Mouse (Mus musculus) naive thymus-derived CD4-positive, alpha-beta T cell, adult 2 months (primary cell): ENCODE measurements around the gene Pnmal1.

Experiments
- DNase-seq: peaks from one replicate; pipeline ENCODE4 v3.0.0-alpha.2; 2011; ENCODE audit warnings: low read depth

Pnmal1 gene

DNA sequence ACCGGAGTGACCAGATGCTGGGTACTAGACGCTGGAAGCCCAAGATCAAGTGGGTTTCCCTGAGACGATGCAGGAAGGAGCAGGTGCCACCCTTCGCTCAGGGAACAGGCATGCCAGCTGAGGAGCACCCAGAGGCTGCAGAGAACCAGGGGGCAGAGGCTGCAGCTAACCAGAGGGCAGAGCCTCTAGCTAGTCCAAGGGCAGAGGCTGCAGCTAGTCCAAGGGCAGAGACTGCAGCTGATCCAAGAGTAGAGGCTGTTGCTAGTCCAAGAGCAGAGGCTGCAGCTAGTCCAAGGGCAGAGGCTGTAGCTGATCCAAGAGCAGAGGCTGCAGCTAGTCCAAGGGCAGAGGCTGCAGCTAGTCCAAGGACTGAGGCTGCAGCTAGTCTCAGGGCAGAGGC is 35.9 kb downstream of the Pnmal1 start:
- no peak for DNase-seq

DNA sequence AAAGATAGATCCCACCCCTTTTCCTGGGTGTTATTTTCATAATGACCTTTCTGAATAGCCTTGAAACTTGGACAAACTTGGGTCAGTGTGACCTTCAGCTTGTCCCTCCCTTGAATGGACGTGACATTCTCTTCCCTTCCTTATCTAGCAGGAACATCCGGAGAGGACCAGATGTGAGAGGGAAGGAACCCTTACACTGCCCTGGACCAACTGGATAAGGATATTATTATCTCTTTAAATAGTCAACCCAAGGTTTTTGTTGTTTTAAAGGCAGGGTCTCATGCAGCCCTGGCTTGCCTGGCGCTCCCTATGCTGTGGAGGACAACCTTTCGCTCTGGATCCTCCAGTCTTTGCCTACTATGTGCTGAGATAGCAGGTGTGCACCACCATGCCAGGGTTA is 39.8 kb downstream of the Pnmal1 start:
- DNase-seq, result no peak

DNA sequence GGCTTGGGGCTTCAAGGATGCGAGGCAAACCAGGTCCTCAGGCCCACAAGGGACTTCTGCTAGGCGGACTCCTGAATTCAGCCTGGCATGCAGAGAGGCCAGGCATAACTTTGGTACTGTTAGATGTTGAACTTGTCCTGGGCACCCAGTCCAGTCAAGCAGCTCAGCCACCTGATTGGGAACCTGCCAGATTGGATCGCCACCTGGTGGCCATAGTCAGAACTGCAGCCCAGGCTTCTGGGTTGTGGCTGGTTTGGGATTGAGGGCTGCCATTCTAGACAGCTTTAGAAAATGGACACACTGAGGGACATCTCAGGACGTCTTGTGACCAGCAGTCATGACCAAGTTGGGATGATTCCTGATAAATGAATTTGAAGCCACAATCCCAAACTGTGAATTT is 40.2 kb downstream of the Pnmal1 start:
- DNase-seq, result peak; percentile 88

DNA sequence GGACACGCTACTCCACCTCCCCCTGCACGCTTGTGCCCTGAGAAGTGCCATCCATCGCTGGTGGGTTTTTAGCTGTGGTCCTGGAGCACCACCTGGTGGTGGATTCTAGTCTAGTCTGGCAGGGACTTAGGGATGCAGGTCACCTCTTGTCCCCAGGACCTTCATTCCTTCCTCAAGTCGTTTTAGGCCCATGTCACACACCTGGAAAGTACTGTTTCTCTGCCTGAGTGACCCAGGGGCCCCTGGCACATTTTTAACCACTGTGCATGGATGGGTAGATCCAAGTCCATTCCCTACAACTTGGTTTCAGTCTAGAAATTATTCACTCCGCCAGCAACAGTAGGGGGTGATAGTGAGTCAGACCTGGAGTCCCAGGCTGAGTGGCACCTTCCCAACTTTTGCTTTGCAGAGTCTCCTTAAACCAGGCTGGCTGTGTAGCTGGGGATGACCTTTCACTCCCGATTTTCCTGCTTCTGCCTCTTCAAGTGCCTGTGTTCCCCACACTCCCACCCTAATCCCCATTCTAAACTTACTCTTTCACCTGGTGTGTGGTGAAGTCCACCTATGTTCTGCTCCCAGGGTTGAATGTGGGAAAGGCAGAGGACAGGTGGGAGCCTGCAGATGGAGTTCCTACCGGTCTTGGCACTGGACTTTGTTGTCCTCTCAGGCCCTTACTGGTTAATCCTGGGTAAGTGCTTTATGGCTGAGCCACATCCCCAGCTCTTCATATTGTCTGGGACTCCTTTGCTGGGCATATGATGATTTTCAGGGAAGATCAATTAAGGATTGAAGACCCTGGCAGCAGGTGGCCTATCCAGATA is 43.1 kb downstream of the Pnmal1 start:
- DNase-seq, result peak; percentile 94

DNA sequence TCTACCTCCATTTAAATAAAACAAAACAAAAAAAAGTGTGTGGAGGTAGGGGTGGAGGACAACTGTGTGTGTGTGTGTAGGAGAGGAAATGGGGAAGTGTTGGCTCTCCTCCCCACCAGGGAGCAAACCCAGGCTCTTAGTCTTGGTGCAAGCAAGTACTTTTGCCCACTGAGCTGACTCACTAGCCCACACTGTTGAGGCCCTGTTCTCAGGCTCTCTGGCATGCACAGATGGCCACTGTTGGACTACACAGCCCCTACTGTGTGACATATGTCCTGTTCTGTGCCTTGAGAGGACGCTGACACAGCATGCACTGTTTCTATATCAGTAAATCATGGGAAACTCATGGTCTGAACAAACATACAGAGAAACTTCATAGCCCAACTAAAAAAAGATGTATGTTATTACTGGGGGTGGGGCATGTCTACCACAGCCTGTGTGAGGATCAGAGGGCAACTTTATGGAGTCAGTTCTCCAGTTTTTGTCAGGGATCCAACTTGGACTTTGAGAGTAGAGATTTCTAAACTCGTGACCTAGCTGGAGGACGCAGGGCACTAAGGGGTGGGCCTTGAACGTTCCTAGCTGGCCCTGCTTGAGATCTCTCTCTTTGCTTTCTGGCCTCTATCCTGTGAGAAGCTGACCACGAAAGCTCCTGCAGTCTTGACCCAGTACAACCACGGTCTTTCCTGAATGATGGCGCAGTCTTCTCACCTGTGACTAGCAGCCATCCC is 43.9 kb downstream of the Pnmal1 start:
- DNase-seq, result no peak

DNA sequence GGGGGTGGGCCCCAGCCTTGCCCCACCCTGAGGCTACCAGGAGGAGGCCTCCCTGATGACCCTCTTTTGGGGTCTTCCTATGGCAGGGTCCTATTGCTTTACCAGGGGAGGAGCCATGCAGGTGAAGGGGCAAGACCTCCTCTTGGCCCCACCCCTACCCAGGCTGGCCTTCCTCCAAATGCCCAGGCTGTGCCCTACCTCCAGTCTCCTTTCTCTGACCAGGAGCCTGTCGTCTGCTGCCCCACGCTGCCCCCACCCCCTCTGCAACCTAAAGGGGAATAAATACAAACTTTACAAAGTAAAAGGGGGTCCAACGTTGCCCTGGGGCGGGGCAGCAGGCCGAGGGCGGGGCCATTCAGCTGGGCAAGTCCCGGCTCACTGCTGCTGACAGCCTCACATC is 45.2 kb downstream of the Pnmal1 start:
- no peak for DNase-seq

DNA sequence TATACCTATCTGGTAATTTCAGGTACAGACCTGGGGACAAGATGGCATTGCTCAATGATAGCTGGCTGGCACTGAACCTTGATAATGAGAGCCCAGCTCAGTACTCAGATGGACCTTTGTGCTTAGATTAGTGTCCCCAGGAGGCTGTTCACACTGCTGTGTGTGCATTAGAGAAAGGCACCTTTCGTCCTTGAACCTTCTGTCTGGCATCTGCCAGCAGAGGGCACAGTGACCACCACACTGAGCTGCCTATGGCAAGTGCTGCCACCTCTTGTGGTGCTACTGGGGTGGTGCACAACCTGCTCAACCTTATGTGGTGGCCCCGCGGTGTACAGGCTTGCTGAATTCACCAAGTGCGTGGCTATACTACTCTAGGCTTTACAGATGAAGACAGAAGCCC is 47.8 kb downstream of the Pnmal1 start:
- DNase-seq, result peak; percentile 62

DNA sequence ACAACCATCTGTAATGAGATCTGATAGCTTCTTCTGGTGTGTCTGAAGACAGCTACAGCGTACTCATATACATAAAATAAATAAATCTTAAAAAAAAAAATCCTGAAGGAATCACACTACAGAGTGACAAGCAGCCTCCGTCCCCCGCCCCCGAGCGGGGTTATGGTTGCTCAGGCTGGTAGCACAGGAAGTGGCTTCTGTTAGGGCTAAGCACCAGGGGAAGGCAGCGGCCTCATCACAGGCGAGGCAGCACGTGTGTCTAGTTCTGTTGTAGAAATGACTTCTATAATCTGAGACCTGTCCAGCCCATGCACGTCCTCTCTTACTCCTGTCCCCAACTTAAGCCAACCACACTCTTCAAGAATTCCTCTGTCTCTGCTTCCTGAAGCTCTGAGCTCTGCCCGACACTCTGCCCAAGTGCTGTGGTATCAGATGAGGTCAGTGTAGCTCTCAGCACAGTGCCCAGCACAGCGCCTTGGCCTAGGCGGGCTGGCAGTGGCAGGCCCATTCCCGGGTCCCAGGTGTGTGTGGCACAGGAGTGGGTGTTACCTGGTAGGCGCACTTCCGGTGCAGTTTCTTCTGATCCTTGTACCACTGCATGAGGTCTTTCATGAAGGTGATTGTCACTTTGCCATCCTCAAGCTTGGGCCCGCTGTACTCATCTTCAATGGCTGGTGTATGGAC is 50.0 kb downstream of the Pnmal1 start:
- peak; percentile 62 for DNase-seq

DNA sequence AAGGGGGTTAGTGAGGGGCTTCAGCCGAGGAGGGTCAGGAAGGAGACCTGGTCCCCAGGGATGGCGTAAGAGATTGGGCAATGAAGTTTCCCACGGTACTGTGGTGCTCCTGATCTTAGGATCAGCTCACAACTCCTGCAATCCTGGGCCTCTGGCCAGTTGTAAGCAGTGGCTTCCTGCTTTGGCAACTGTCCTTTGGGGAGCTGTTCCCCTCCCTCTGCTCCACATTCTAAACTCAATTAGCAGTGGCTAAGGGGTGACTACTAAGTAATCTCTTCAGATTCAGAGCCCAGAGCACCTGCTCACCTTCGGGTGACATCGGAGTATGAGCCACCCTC is 50.5 kb downstream of the Pnmal1 start:
- DNase-seq, result no peak

DNA sequence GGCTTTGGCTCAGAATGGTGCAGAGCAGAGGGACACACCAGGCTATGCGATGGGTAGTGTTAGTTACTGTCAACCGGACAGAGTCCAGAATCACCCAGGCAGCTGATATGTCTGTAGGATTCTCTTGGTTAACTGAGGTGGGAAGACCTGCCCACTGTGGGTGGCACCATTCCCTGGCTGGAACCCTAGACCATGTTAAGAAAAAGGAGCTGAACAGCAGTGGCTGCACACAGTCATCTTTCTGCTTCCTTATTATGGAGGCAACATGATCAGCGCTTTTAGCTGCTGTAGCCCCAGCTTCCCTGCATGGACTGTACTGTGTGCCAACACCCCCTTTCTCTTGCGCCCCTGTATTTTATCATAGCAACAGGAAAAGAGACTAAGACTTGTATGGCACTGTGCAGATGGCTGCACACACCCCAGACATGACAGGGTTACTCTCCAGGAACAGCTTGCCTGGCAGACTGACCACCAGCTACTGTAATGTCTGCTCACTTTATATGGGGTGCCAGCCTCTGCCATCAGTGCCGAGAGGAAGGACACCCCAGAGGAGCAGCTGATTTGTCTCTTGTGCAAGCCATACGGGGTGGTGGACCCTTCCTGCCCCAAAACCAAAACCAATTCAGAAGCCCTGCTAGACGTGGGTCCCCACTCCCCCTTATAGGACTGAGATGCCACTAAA is 52.6 kb downstream of the Pnmal1 start:
- no peak for DNase-seq
